Mouse (Mus musculus): Measurements from ENCODE around the gene Clasp2.

DNA sequence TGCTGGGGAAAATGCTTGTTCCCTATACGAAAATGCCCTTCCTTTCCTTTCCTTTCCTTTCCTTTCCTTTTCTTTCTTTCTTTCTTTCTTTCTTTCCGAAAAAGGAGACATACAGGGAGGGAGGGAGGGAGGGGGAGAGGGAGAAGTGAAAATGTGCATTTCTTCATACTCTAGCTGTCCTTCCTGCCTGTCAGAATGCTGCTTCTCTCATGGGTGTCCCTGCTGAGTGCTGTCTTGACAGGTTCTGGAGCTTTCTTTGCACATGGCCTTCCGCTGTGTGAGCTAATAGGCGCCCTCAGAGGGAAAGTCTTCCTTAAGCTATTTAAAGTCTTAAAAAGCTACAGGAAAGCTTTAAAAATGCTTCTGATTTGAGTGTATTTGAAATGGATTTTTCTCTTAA, 95.7 kb downstream of the Clasp2 start:
- TF ChIP-seq POLR2A (IDR thresholded peaks at IDR 0.05; ENCODE audit: insufficient read length, low read depth) (no peak), REST (IDR thresholded peaks at IDR 0.05; ENCODE audit: insufficient read depth, insufficient read length) (no peak), E2F4 (IDR thresholded peaks at IDR 0.05; ENCODE audit: insufficient read depth) (no peak), TCF12 (IDR thresholded peaks at IDR 0.05; ENCODE audit: insufficient read depth, poor library complexity, severe bottlenecking) (no peak), MAX (IDR thresholded peaks at IDR 0.05; ENCODE audit: low read depth) (no peak), SRF (IDR thresholded peaks at IDR 0.05; ENCODE audit: control insufficient read depth, insufficient read length, low read depth) (no peak), USF1 (IDR thresholded peaks at IDR 0.05; ENCODE audit: low read depth) (no peak), POLR2AphosphoS2 (IDR thresholded peaks at IDR 0.05; ENCODE audit: insufficient read length, low read depth) (no peak)
